Mouse (Mus musculus) effector memory CD4-positive, alpha-beta T cell, adult 5 months (primary cell): ENCODE data around the gene Ihh. TPM values are rescaled to one million over a fixed set of nuclear protein-coding genes. Genes with fewer than 3 reads are reported as not detected.

Experiments
- polyA plus RNA-seq: library from polyadenylated mRNA; unstranded; fragments of 100-300 nt; shearing (Covaris generic); gene quantifications from one replicate; pipeline ENCODE4 v1.2.1, GENCODE M21; 2017

Gene Ihh
- 0.25 TPM for polyA plus RNA-seq

GRCm38 (mm10) chr1:74951556-74952210, at the start of gene Ihh:
Ihh (minus strand) TSS chr1:74951672.

GRCm38 (mm10) chr1:74935402-74935801, 16.1 kb downstream of the Ihh start, which contains the start of gene Cfap65:
Cfap65 (minus strand) TSS chr1:74935599.

Other genes with a start within 250 kb of the Ihh start
- gene Cyp27a1, start 238.1 kb downstream of the Ihh start, polyA plus RNA-seq, result not detected
- not detected for gene Prkag3, start 202.5 kb downstream of the Ihh start, polyA plus RNA-seq
- gene Wnt6, start 179.8 kb downstream of the Ihh start, polyA plus RNA-seq, result not detected
- 2.6 TPM for gene Wnt10a, start 160.2 kb downstream of the Ihh start, polyA plus RNA-seq
- not detected for gene Cdk5r2, start 96.7 kb downstream of the Ihh start, polyA plus RNA-seq
- not detected for gene Fev, start 66.3 kb downstream of the Ihh start, polyA plus RNA-seq
- not detected for gene Cryba2, start 58.5 kb downstream of the Ihh start, polyA plus RNA-seq
- not detected for gene Cfap65, start 16.1 kb downstream of the Ihh start, polyA plus RNA-seq
- 8.2 TPM for gene Nhej1, start 173.5 kb upstream of the Ihh start, polyA plus RNA-seq
- 0.17 TPM for gene Slc23a3, start 182.2 kb upstream of the Ihh start, polyA plus RNA-seq
- 172 TPM for gene Cnppd1, start 191.0 kb upstream of the Ihh start, polyA plus RNA-seq
- 87.0 TPM for gene Retreg2, start 191.1 kb upstream of the Ihh start, polyA plus RNA-seq
- gene Zfand2b, start 217.0 kb upstream of the Ihh start, polyA plus RNA-seq, result 65.9 TPM
- gene Abcb6, start 228.7 kb upstream of the Ihh start, polyA plus RNA-seq, result 5.0 TPM
- 23.6 TPM for gene Ankzf1, start 240.5 kb upstream of the Ihh start, polyA plus RNA-seq
- 19.8 TPM for gene Atg9a, start 240.5 kb upstream of the Ihh start, polyA plus RNA-seq